In genomic region chr11:52661234-52661633, GRCm38 (mm10) we compare ENCODE assay signal across 18 mouse cellular contexts.
A peak's percentile ranks its signal among the peaks of the same experiment; 100 is the strongest.
DNase-seq lines count a peak whose midpoint lies in the region; ATAC-seq and TF ChIP-seq lines count a peak whose summit lies in the region.
"Had no signal": no experiment of that assay in that cellular context is flagged by ENCODE, and none has a peak within 500 bp of the region (broad histone marks: within the 10 kb centered on the region; RNA-seq: fewer than 3 reads in every experiment).

No protein-coding gene starts in this region.

- peak; percentile 9 for DNase-seq in layer of hippocampus, adult 11-12 months (ENCODE audit: low spot score)
- DNase-seq in layer of hippocampus, postnatal 14 days (ENCODE audit: low spot score in 2 of 2): no peak
- DNase-seq in Muller cell, postnatal 12 days (ENCODE audit: inconsistent ontology term): peak; percentile 83
- peak; percentile 92 for DNase-seq in brain, embryonic 14.5 days (ENCODE audit: low read depth)
- DNase-seq in kidney, adult 9 months: no peak
- no peak for DNase-seq in heart, adult 11 months
- DNase-seq: adrenal gland, postnatal 10 days; cerebellum, adult 18-20 months; gastrocnemius, postnatal 14 days; heart, adult 2 months; heart, postnatal 36 days; kidney, postnatal 4 days; right cerebral cortex, postnatal 25 days; thymus, postnatal 36 days had no signal

- TF ChIP-seq POLR2A in brain, embryonic 14.5 days (IDR thresholded peaks at IDR 0.05; ENCODE audit: borderline replicate concordance, extremely low read depth, insufficient read depth, insufficient read length, poor library complexity, severe bottlenecking): no peak

- peak overlapping the region; percentile 60 for H3K27ac ChIP-seq in hindbrain, embryonic 15.5 days (replicated peaks)
- H3K27ac ChIP-seq: embryonic facial prominence, embryonic 10.5 days; heart, adult 2 months; intestine, embryonic 15.5 days; liver, embryonic 14.5 days had no signal

- H3K4me2 ChIP-seq in hindbrain, embryonic 15.5 days: peak overlapping the region; percentile 29
- H3K4me2 ChIP-seq: intestine, embryonic 15.5 days had no signal

- WGBS in hindbrain, embryonic 15.5 days: 20% methylated on average over 12 of the region's 12 CpGs

- H3K9me3 ChIP-seq in hindbrain, embryonic 15.5 days: no peaks in the 10 kb centered on the region
- H3K9me3 ChIP-seq: embryonic facial prominence, embryonic 10.5 days; intestine, embryonic 15.5 days had no signal

- peaks cover 12% of the 10 kb centered on the region for H3K4me1 ChIP-seq in hindbrain, embryonic 15.5 days (replicated peaks)
- H3K4me1 ChIP-seq: intestine, embryonic 15.5 days had no signal

- no peak overlapping the region for H3K9ac ChIP-seq in hindbrain, embryonic 15.5 days
- H3K9ac ChIP-seq: intestine, embryonic 15.5 days; liver, embryonic 14.5 days had no signal

- H3K27me3 ChIP-seq in hindbrain, embryonic 15.5 days: no peaks in the 10 kb centered on the region
- H3K27me3 ChIP-seq: intestine, embryonic 15.5 days had no signal

- ATAC-seq in hindbrain, embryonic 15.5 days (ENCODE audit: low FRiP score, low read depth): 0 out of 2 replicates have a peak, but pooled peaks have one; percentile 45
- ATAC-seq: intestine, embryonic 15.5 days had no signal

- no peak overlapping the region for H3K4me3 ChIP-seq in hindbrain, embryonic 15.5 days
- H3K4me3 ChIP-seq: embryonic facial prominence, embryonic 10.5 days; heart, adult 2 months; intestine, embryonic 15.5 days had no signal

- no peaks in the 10 kb centered on the region for H3K36me3 ChIP-seq in hindbrain, embryonic 15.5 days
- H3K36me3 ChIP-seq: embryonic facial prominence, embryonic 10.5 days; intestine, embryonic 15.5 days had no signal

- TF ChIP-seq CTCF in brain, embryonic 14.5 days (IDR thresholded peaks at IDR 0.05; ENCODE audit: borderline replicate concordance, extremely low read depth, insufficient read depth, insufficient read length): no peak

Comparison
In these comparisons a context has a peak if more than half of its experiments do, and no peak if none do; other contexts are left out.
1. DNase-seq: peak in layer of hippocampus, adult 11-12 months (single experiment), Muller cell, postnatal 12 days (single experiment) and brain, embryonic 14.5 days (single experiment); none in layer of hippocampus, postnatal 14 days (0 of 2), kidney, adult 9 months (single experiment) and heart, adult 11 months (single experiment).